Mouse (Mus musculus): Measurements from ENCODE around the gene Fyn. TPM values are rescaled to one million over a fixed set of nuclear protein-coding genes. Genes with fewer than 3 reads are reported as not detected.

Fyn gene
- total and polyA plus RNA-seq, 2 experiments from 2014 or later = 10.8 to 24.1 TPM

DNA sequence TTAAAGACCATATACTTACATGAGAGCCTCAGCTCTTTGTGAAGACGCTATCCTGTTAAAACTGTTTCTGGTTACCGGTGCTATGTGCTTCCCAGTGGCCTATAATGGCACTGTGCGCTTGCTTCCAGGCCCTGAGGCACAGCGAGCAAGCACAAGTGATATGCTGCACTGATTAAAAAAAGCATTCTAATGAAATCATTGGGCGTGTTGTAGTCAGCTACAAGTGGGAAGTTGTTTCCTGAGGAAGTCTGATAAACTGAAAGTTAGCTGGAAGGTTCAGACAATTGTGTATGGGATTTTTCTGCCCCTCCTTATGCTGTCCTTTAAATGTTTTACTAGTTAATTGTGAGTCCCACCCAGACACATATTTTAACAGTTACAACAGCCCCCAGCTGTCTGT is 49.0 kb downstream of the Fyn start:
- TF ChIP-seq EP300 (IDR thresholded peaks at IDR 0.05; ENCODE audit: low read depth) (0 out of 2 replicates have a peak, but pooled peaks have one; percentile 25), CTCF (IDR thresholded peaks at IDR 0.05; ENCODE audit: low read depth) (no peak)
- Histone ChIP-seq H3K4me3 (ENCODE audit: low read depth, low read length) (no peak overlapping the region), H3K27ac (ENCODE audit: low read depth) (peak overlapping the region; percentile 68), H3K9me3 (replicated peaks; ENCODE audit: control insufficient read depth, low read length) (no peaks in the 10 kb centered on the region), H3K27me3 (ENCODE audit: control insufficient read depth, insufficient read depth, low read length) (no peaks in the 10 kb centered on the region), H3K4me2 (ENCODE audit: low read depth, low read length) (no peak overlapping the region), H3K36me3 (replicated peaks; ENCODE audit: control insufficient read depth, insufficient read depth, low read length) (no peaks in the 10 kb centered on the region), H3K9ac (replicated peaks; ENCODE audit: low read depth, low read length) (no peak overlapping the region), H3K4me1 (ENCODE audit: control insufficient read depth, insufficient read depth) (peaks cover 47% of the 10 kb centered on the region)
- ATAC-seq (ENCODE audit: insufficient read depth, low read depth) = peak; percentile 68
- DNase-seq (ENCODE audit: low spot score) = peak; percentile 81
- 27% methylated on average over 5 of the region's 5 CpGs for WGBS

DNA sequence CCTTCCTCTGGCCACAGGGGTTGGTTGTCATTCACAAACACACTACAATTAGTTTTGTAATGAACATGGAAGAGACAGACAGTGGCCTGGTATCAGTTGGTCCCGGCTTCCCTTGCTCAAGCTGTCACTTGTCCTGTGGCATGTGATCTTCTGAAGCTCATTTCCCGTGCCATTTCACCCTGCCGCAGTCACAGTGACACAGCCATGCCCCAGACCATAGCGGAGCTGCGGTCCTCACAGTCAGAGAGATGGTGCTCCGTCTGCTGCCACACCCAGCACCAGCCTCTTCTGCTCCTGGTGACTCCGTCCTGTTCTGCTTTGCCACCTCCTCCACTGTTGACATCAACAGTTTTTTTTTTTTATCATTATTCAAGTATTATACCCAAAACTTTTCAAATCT is 49.7 kb downstream of the Fyn start:
- TF ChIP-seq CTCF (IDR thresholded peaks at IDR 0.05; ENCODE audit: low read depth) (no peak), EP300 (IDR thresholded peaks at IDR 0.05; ENCODE audit: low read depth) (no peak)
- no peaks in the 10 kb centered on the region for H3K36me3 ChIP-seq (replicated peaks; ENCODE audit: control insufficient read depth, insufficient read depth, low read length)
- H3K27ac ChIP-seq (ENCODE audit: low read depth) = peak overlapping the region; percentile 68
- 0 out of 2 replicates have a peak overlapping the region, but pooled peaks have one; percentile 3 for H3K4me2 ChIP-seq (ENCODE audit: low read depth, low read length)
- no peak overlapping the region for H3K9ac ChIP-seq (replicated peaks; ENCODE audit: low read depth, low read length)
- no peaks in the 10 kb centered on the region for H3K27me3 ChIP-seq (ENCODE audit: control insufficient read depth, insufficient read depth, low read length)
- no peak for DNase-seq (ENCODE audit: low spot score)
- no peak for ATAC-seq (ENCODE audit: insufficient read depth, low read depth)
- H3K4me3 ChIP-seq (ENCODE audit: low read depth, low read length) = no peak overlapping the region
- H3K4me1 ChIP-seq (ENCODE audit: control insufficient read depth, insufficient read depth) = peaks cover 44% of the 10 kb centered on the region
- H3K9me3 ChIP-seq (replicated peaks; ENCODE audit: control insufficient read depth, low read length) = no peaks in the 10 kb centered on the region
- 68% methylated on average over 7 of the region's 7 CpGs for WGBS

DNA sequence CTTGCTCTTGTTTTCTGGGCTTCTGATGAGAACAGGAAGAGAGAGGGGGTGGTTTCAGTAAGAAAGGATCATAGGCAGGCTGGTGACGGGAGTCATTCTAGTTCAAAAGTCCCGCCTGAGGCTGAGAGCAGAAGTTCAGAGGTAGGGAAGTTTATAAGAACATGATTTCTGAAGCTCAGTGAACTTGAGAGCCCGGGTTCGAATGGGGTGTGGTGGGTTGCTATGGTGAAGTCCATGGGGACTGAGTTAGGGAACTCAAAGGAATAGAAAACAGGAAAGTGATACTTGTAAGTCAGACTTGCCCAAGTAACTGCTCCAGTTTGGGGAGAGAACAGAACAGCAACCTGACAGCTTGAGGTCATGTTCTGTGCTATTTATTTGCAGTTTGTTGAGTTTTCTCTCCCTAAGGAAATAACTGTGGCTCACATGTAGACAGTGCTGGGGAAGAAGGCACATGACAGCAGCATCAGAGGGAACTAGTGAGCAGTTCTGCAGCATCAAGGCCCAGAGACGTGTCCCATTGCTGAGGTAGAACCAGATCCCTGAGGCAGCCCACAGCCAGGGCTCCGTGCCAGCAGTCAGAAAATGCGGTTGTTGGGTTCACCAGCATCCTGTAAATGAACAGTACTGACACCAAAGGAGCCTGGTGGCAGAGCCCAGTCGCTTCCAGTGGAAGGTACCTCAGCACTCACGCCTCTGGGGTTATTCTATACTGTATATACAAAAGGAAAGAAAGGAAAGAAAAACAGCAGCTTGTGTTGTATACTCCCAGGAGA is 52.4 kb downstream of the Fyn start:
- Histone ChIP-seq H3K9me3 (replicated peaks; ENCODE audit: control insufficient read depth, low read length) (no peaks in the 10 kb centered on the region), H3K9ac (replicated peaks; ENCODE audit: low read depth, low read length) (0 out of 2 replicates have a peak overlapping the region, but pooled peaks have one; percentile 17), H3K27ac (ENCODE audit: low read depth) (peak overlapping the region; percentile 35; the same call in 1 of the 2 replicates), H3K4me1 (ENCODE audit: control insufficient read depth, insufficient read depth) (peaks cover 39% of the 10 kb centered on the region), H3K36me3 (replicated peaks; ENCODE audit: control insufficient read depth, insufficient read depth, low read length) (peaks cover 3% of the 10 kb centered on the region; the same call in 1 of the 2 replicates), H3K27me3 (ENCODE audit: control insufficient read depth, insufficient read depth, low read length) (no peaks in the 10 kb centered on the region), H3K4me2 (ENCODE audit: low read depth, low read length) (no peak overlapping the region), H3K4me3 (ENCODE audit: low read depth, low read length) (no peak overlapping the region)
- ATAC-seq (ENCODE audit: insufficient read depth, low read depth) (no peak), DNase-seq (ENCODE audit: low spot score) (no peak)
- 51% methylated on average over 9 of the region's 9 CpGs for WGBS
- TF ChIP-seq CTCF (IDR thresholded peaks at IDR 0.05; ENCODE audit: low read depth) (no peak), EP300 (IDR thresholded peaks at IDR 0.05; ENCODE audit: low read depth) (no peak)

DNA sequence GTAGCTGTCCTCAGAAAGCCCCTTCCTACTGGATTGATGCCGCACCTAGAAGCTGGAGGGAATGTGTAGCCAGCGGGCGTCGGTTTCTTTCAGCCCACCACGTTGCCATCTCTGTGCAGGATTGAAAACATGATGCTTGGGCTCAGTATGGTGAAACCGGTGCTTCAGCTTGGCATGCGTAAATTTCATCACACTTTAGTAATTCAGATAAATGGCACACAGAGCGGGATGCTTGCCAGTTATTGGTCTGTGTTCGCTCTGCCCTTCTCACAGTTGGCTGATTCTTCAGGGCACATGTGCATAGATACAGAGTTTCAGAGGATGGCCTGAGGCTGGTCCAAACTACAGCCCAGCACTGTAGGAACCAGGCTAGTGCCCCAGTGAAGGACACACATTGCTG is 53.1 kb downstream of the Fyn start:
- DNase-seq (ENCODE audit: low spot score) = no peak
- Histone ChIP-seq H3K9me3 (replicated peaks; ENCODE audit: control insufficient read depth, low read length) (no peaks in the 10 kb centered on the region), H3K27me3 (ENCODE audit: control insufficient read depth, insufficient read depth, low read length) (no peaks in the 10 kb centered on the region)

DNA sequence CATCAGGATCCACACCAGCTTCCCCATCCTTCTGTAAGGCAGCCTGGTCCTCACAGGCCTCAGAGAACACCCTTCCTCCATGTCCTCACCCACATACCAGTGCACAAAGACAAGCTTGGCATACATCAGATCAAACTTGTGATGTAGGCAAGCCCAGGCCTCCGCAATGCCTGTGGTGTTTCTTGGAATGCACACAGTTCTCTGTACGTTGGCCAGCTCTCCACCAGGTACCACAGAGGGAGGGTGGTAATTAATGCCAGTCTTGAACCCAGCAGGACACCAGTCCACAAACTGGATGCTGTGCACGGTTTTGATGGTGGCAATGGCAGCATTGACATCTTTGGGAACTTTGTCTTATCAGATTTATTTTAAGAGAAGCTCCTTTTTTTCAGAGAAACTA is 56.0 kb downstream of the Fyn start:
- DNase-seq (ENCODE audit: low spot score) (no peak), ATAC-seq (ENCODE audit: insufficient read depth, low read depth) (no peak)
- Histone ChIP-seq H3K4me3 (ENCODE audit: low read depth, low read length) (no peak overlapping the region), H3K9me3 (replicated peaks; ENCODE audit: control insufficient read depth, low read length) (no peaks in the 10 kb centered on the region), H3K9ac (replicated peaks; ENCODE audit: low read depth, low read length) (no peak overlapping the region), H3K4me2 (ENCODE audit: low read depth, low read length) (no peak overlapping the region), H3K4me1 (ENCODE audit: control insufficient read depth, insufficient read depth) (peaks cover 22% of the 10 kb centered on the region), H3K27me3 (ENCODE audit: control insufficient read depth, insufficient read depth, low read length) (no peaks in the 10 kb centered on the region), H3K36me3 (replicated peaks; ENCODE audit: control insufficient read depth, insufficient read depth, low read length) (peaks cover 3% of the 10 kb centered on the region; the same call in 1 of the 2 replicates), H3K27ac (ENCODE audit: low read depth) (no peak overlapping the region)
- WGBS = 83% methylated on average over 3 of the region's 3 CpGs
- TF ChIP-seq CTCF (IDR thresholded peaks at IDR 0.05; ENCODE audit: low read depth) (no peak), EP300 (IDR thresholded peaks at IDR 0.05; ENCODE audit: low read depth) (no peak)

More for the DNA sequence above, 53.1 kb downstream of the Fyn start:
- no peak for ATAC-seq (ENCODE audit: insufficient read depth, low read depth)
- Histone ChIP-seq H3K4me3 (ENCODE audit: low read depth, low read length) (no peak overlapping the region), H3K27ac (ENCODE audit: low read depth) (no peak overlapping the region), H3K9ac (replicated peaks; ENCODE audit: low read depth, low read length) (no peak overlapping the region), H3K36me3 (replicated peaks; ENCODE audit: control insufficient read depth, insufficient read depth, low read length) (peaks cover 3% of the 10 kb centered on the region; the same call in 1 of the 2 replicates), H3K4me1 (ENCODE audit: control insufficient read depth, insufficient read depth) (peaks cover 37% of the 10 kb centered on the region), H3K4me2 (ENCODE audit: low read depth, low read length) (no peak overlapping the region)
- TF ChIP-seq CTCF (IDR thresholded peaks at IDR 0.05; ENCODE audit: low read depth) = no peak
- TF ChIP-seq EP300 (IDR thresholded peaks at IDR 0.05; ENCODE audit: low read depth) = no peak
- WGBS = 73% methylated on average over 9 of the region's 9 CpGs
